Mouse (Mus musculus): Measurements from ENCODE around the gene Actl7a.

Gene Actl7a

GRCm38 (mm10) chr4:56767861-56768284 lies 24.7 kb downstream of the Actl7a start:
- peak; percentile 71 to 80 for DNase-seq

- peak; percentile 77 to 82 for DNase-seq
Measured at GRCm38 (mm10) chr4:56768913-56769312, 25.7 kb downstream of the Actl7a start.

GRCm38 (mm10) chr4:56771065-56771464 lies 27.9 kb downstream of the Actl7a start:
- DNase-seq: no peak

GRCm38 (mm10) chr4:56791373-56791772 lies 48.2 kb downstream of the Actl7a start:
- peak in 1 of 2 experiments; percentile 6 for DNase-seq
